Mouse (Mus musculus) MEL (cell line): ENCODE measurements around the gene 4931428F04Rik. TPM values are rescaled to one million over a fixed set of nuclear protein-coding genes. Genes with fewer than 3 reads are reported as not detected.

Experiments used
- DNase-seq: peaks from one replicate; pipeline ENCODE4 v3.0.0; 2011; ENCODE audit warnings: low read depth, low spot score
- H3K27ac ChIP-seq: 2 replicates; pipeline ENCODE4 v1.5.1; 2012; ENCODE audit warnings: low read depth, mild to moderate bottlenecking, control low read depth, low read length, moderate library complexity; ENCODE audit not compliant: control insufficient read depth
- H3K27me3 ChIP-seq, 2 experiments: fragments of 150-350 bp in 1 of 2; sonication (generic) in 1 of 2; 2 replicates each; pipeline ENCODE4 v1.6.1; 2012; ENCODE audit warnings: low read length in 2 of 2, mild to moderate bottlenecking in 2 of 2, improper control_type of control experiment in 1 of 2, moderate library complexity in 1 of 2; ENCODE audit not compliant: insufficient read depth in 2 of 2, control insufficient read depth in 1 of 2
- H3K36me3 ChIP-seq, 2 experiments: 2 replicates each; pipeline ENCODE4 v1.6.1; 2012 to 2014; ENCODE audit warnings: low read length in 2 of 2, improper control_type of control experiment in 1 of 2, inconsistent platforms in 1 of 2, mild to moderate bottlenecking in 1 of 2; ENCODE audit not compliant: insufficient read depth in 2 of 2, control insufficient read depth in 1 of 2
- H3K4me1 ChIP-seq, 2 experiments: fragments of 150-350 bp in 1 of 2; sonication (generic) in 1 of 2; 2 replicates each; pipeline ENCODE4 v1.6.1; 2012; ENCODE audit warnings: low read length in 2 of 2, improper control_type of control experiment in 1 of 2, mild to moderate bottlenecking in 1 of 2; ENCODE audit not compliant: insufficient read depth in 2 of 2, control insufficient read depth in 1 of 2
- H3K4me3 ChIP-seq, 2 experiments: fragments of 150-350 bp in 1 of 2; sonication (generic) in 1 of 2; 2 replicates each; pipeline ENCODE4 v1.5.1; 2012; ENCODE audit warnings: low read depth in 2 of 2, low read length in 2 of 2, mild to moderate bottlenecking in 2 of 2, moderate library complexity in 2 of 2, control low read depth in 1 of 2, improper control_type of control experiment in 1 of 2; ENCODE audit not compliant: control insufficient read depth in 1 of 2, insufficient read depth in 1 of 2
- H3K79me2 ChIP-seq: 2 replicates; pipeline ENCODE4 v1.6.1; 2012; ENCODE audit warnings: mild to moderate bottlenecking, low read length, moderate library complexity; ENCODE audit not compliant: control insufficient read depth, poor library complexity, insufficient read depth
- H3K9ac ChIP-seq: 2 replicates; pipeline ENCODE4 v1.6.1; 2012; ENCODE audit warnings: low read depth, mild to moderate bottlenecking, control low read depth, low read length, moderate library complexity; ENCODE audit not compliant: control insufficient read depth, poor library complexity, severe bottlenecking
- H3K9me3 ChIP-seq: fragments of 150-350 bp; sonication (generic); replicated peaks from 2 replicates; pipeline ENCODE4 v1.6.1; 2012; ENCODE audit warnings: mild to moderate bottlenecking, low read length, improper control_type of control experiment, moderate library complexity; ENCODE audit not compliant: insufficient read depth
- CHD1 ChIP-seq: IDR thresholded peaks from 2 replicates; pipeline ENCODE4 v1.6.1; 2012; ENCODE audit warnings: low read depth, mild to moderate bottlenecking, inconsistent platforms, low read length, improper control_type of control experiment
- CTCF ChIP-seq, 3 experiments: IDR thresholded peaks in 2 of 3; conservative IDR thresholded peaks in 1 of 3; 2 replicates each; pipeline ENCODE4 v1.5.1; 2011 to 2012; ENCODE audit warnings: low read length in 3 of 3, low read depth in 2 of 3, mild to moderate bottlenecking in 2 of 3, improper control_type of control experiment in 1 of 3, inconsistent platforms in 1 of 3, mixed read lengths in 1 of 3, moderate library complexity in 1 of 3; ENCODE audit not compliant: control insufficient read depth in 1 of 3, insufficient read depth in 1 of 3, poor library complexity in 1 of 3, severe bottlenecking in 1 of 3
- ELF1 ChIP-seq: IDR thresholded peaks from 2 replicates; pipeline ENCODE4 v1.6.1; 2014; ENCODE audit warnings: low read depth, mild to moderate bottlenecking, inconsistent platforms, low read length, improper control_type of control experiment, moderate library complexity
- ETS1 ChIP-seq: IDR thresholded peaks from 2 replicates; pipeline ENCODE4 v1.6.1; 2012; ENCODE audit warnings: low read depth, mild to moderate bottlenecking, inconsistent platforms, low read length, improper control_type of control experiment, moderate library complexity
- GABPA ChIP-seq: IDR thresholded peaks from 2 replicates; pipeline ENCODE4 v1.6.1; 2012; ENCODE audit warnings: low read depth, mild to moderate bottlenecking, inconsistent platforms, low read length, improper control_type of control experiment, moderate library complexity
- HCFC1 ChIP-seq: IDR thresholded peaks from 2 replicates; pipeline ENCODE4 v1.6.1; 2012; ENCODE audit warnings: low read depth, mild to moderate bottlenecking, inconsistent platforms, low read length, improper control_type of control experiment, moderate library complexity
- JUND ChIP-seq: IDR thresholded peaks from 2 replicates; pipeline ENCODE4 v1.6.1; 2011; ENCODE audit warnings: low read depth, mild to moderate bottlenecking, improper control_type of control experiment, low read length
- KAT2A ChIP-seq: conservative IDR thresholded peaks from 2 replicates; pipeline ENCODE4 v1.6.1; 2012; ENCODE audit warnings: low read depth, low read length, improper control_type of control experiment, inconsistent platforms
- MAFK ChIP-seq: IDR thresholded peaks from 2 replicates; pipeline ENCODE4 v1.6.1; 2011; ENCODE audit warnings: low read depth, mild to moderate bottlenecking, low read length, improper control_type of control experiment, borderline replicate concordance
- MAX ChIP-seq: IDR thresholded peaks from 2 replicates; pipeline ENCODE4 v1.6.1; 2011; ENCODE audit warnings: low read length, improper control_type of control experiment
- MAZ ChIP-seq: IDR thresholded peaks from 2 replicates; pipeline ENCODE4 v1.6.1; 2012; ENCODE audit warnings: low read depth, mild to moderate bottlenecking, inconsistent platforms, low read length, improper control_type of control experiment
- MEF2A ChIP-seq: IDR thresholded peaks from 2 replicates; pipeline ENCODE4 v1.6.1; 2014; ENCODE audit warnings: low read depth, mild to moderate bottlenecking, inconsistent platforms, low read length, improper control_type of control experiment; ENCODE audit not compliant: poor library complexity, insufficient replicate concordance, severe bottlenecking; ENCODE audit errors: extremely low read depth
- POLR2A ChIP-seq, 2 experiments: IDR thresholded peaks; 2 replicates each; pipeline ENCODE4 v1.6.1; 2011 to 2012; ENCODE audit warnings: low read length in 2 of 2, mild to moderate bottlenecking in 2 of 2, control low read depth in 1 of 2, improper control_type of control experiment in 1 of 2, low read depth in 1 of 2, moderate library complexity in 1 of 2; ENCODE audit not compliant: control insufficient read depth in 1 of 2, insufficient read depth in 1 of 2, poor library complexity in 1 of 2
- RCOR1 ChIP-seq: IDR thresholded peaks from 2 replicates; pipeline ENCODE4 v1.6.1; 2012; ENCODE audit warnings: low read depth, mild to moderate bottlenecking, inconsistent platforms, low read length, improper control_type of control experiment
- SIN3A ChIP-seq: IDR thresholded peaks from 2 replicates; pipeline ENCODE4 v1.6.1; 2012; ENCODE audit warnings: low read length, improper control_type of control experiment, inconsistent platforms
- SMC3 ChIP-seq: IDR thresholded peaks from 2 replicates; pipeline ENCODE4 v1.6.1; 2011; ENCODE audit warnings: low read depth, low read length, improper control_type of control experiment
- TBP ChIP-seq: IDR thresholded peaks from 2 replicates; pipeline ENCODE4 v1.8.0; 2011; ENCODE audit warnings: low read depth, low read length, improper control_type of control experiment
- ZC3H11A ChIP-seq: IDR thresholded peaks from 2 replicates; pipeline ENCODE4 v1.6.1; 2012; ENCODE audit warnings: low read depth, mild to moderate bottlenecking, inconsistent platforms, low read length, improper control_type of control experiment
- ZMIZ1 ChIP-seq: IDR thresholded peaks from 2 replicates; pipeline ENCODE4 v1.6.1; 2012; ENCODE audit warnings: low read depth, mild to moderate bottlenecking, inconsistent platforms, low read length, improper control_type of control experiment, moderate library complexity
- ZNF384 ChIP-seq: IDR thresholded peaks from 2 replicates; pipeline ENCODE4 v1.6.1; 2012; ENCODE audit warnings: low read depth, mild to moderate bottlenecking, inconsistent platforms, low read length, improper control_type of control experiment
- polyA plus RNA-seq, 2 experiments: library from polyadenylated mRNA; stranded (reverse) in 1 of 2; unstranded in 1 of 2; fragments of >175 nt in 1 of 2; fragments of >200 nt in 1 of 2; gene quantifications; 2 replicates each; pipeline versions ENCODE4 v1.2.1 to v1.2.4; 2012; ENCODE audit warnings: low replicate concordance in 2 of 2, low read depth in 1 of 2; ENCODE audit not compliant: insufficient read length in 2 of 2, insufficient read depth in 1 of 2, missing spikeins in 1 of 2
- total RNA-seq: library from RNA; depleted of rRNA; stranded (reverse); fragments of 300-350 nt; gene quantifications from 2 replicates; pipeline ENCODE4 v1.2.3, GENCODE M21; 2012

The 4931428F04Rik gene
- total and polyA plus RNA-seq, 3 experiments, result 8.2 to 13.0 TPM; not detected in 1

DNA sequence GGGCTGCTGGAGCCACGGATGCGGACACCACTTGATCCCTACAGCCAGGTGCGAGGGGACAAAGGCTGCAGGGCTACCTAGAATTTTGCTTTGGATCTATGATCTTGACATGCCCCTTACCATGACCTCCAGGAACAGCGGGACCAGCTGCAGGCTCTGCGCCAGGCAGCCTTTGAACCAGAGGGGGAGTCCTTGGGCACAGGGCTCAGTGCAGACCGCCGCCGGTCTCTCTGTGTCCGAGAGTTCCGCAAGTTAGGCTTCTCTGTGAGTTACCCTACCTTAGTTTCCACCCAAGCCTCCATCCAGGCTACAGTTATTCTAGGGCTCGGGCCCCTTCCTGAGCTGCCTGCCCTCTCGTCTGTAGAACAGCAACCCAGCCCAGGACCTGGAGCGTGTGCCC, 18.0 kb upstream of the 4931428F04Rik start:
- H3K9me3 ChIP-seq, result no peaks in the 10 kb centered on the region
- DNase-seq, result no peak
- H3K27me3 ChIP-seq, result no peaks in the 10 kb centered on the region
- TF ChIP-seq CHD1 (no peak), MAZ (no peak), SIN3A (no peak), MAX (no peak), TBP (no peak), ZMIZ1 (no peak), JUND (no peak), POLR2A (IDR thresholded peaks at IDR 0.05; ENCODE audit: control insufficient read depth in 1 of 2, insufficient read depth in 1 of 2, low read depth in 1 of 2, low read length in 2 of 2, poor library complexity in 1 of 2) (no peak), SMC3 (no peak), ELF1 (no peak), MEF2A (no peak), CTCF (IDR thresholded peaks at IDR 0.05 in 2 of 3, conservative IDR thresholded peaks at IDR 0.05 in 1 of 3; ENCODE audit: control insufficient read depth in 1 of 3, insufficient read depth in 1 of 3, low read depth in 2 of 3, low read length in 3 of 3, poor library complexity in 1 of 3, severe bottlenecking in 1 of 3) (no peak), MAFK (no peak), ETS1 (no peak), ZC3H11A (no peak), HCFC1 (no peak), ZNF384 (no peak), GABPA (no peak)
- no peak overlapping the region for H3K4me3 ChIP-seq
- H3K27ac ChIP-seq, result no peak overlapping the region
- H3K79me2 ChIP-seq, result no peaks in the 10 kb centered on the region
- H3K4me1 ChIP-seq, result peaks cover 11 to 31% of the 10 kb centered on the region in 2 experiments
- peaks cover 3 to 26% of the 10 kb centered on the region in 2 experiments for H3K36me3 ChIP-seq
- no peak overlapping the region for H3K9ac ChIP-seq

GRCm38 (mm10) chr8:105306146-105306691, 16.6 kb upstream of the 4931428F04Rik start:
- no peak overlapping the region for H3K27ac ChIP-seq
- H3K4me3 ChIP-seq, result no peak overlapping the region
- no peaks in the 10 kb centered on the region for H3K27me3 ChIP-seq
- no peaks in the 10 kb centered on the region for H3K9me3 ChIP-seq
- no peak overlapping the region for H3K9ac ChIP-seq
- H3K36me3 ChIP-seq, result peaks cover 10 to 26% of the 10 kb centered on the region in 2 experiments
- no peak for DNase-seq
- H3K79me2 ChIP-seq, result peaks cover under 1% of the 10 kb centered on the region
- TF ChIP-seq RCOR1 (no peak), MAZ (no peak), GABPA (no peak), ETS1 (no peak), MEF2A (no peak), HCFC1 (no peak), KAT2A (no peak)
- H3K4me1 ChIP-seq, result peaks cover 0 to 24% of the 10 kb centered on the region in 2 experiments; a peak in 3 of 4 replicates
